Mouse (Mus musculus) urinary bladder, postnatal 4 days (tissue): ENCODE data around the gene Fndc5.

ENCODE experiments used
- DNase-seq, 2 experiments: peaks; one replicate each; pipeline ENCODE4 v3.0.0; 2021 to 2022; ENCODE audit warnings: low spot score in 2 of 2

Fndc5 gene

GRCm38 (mm10) chr4:129124652-129125146, 12.1 kb upstream of the Fndc5 start:
- no peak for DNase-seq

GRCm38 (mm10) chr4:129125736-129126451, 10.9 kb upstream of the Fndc5 start:
- no peak for DNase-seq

DNA sequence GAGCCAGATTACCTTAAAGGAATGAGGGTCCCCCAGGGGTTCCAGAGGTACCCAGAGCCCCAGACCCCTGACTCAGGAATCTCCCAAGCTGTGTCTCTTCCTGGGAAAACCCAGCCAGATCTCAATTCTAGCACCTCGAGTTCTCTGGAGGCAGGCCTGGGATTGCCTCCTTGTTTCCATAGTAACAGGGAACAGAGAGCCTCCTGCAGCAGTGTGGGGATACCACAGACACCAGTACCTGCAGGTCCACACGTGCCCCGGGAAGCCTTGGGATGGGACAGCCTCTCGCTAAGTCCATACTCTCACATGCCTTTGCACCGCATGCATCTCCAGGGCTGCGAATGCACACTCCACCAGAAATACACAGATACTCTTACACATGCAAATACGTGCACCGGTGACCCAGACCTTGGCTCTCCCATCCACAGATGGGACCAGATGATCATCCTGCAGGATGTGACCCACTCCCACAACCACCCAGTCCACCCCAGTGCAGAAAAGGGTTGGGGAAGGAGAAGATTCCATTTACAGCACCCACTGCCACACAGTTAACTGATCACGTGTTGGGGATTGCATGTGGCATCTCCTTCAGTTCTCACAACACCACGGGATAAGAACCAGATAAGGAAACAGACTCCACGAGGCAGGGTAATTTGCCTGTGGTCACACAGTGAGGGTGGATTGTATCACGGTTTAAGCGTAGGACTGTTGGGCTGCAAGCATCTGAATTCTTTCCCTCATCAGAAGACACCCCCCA, 8.0 kb upstream of the Fndc5 start:
- no peak for DNase-seq

GRCm38 (mm10) chr4:129129387-129129786, 7.4 kb upstream of the Fndc5 start:
- no peak for DNase-seq

- no peak for DNase-seq
Observed at GRCm38 (mm10) chr4:129130149-129130548, 6.7 kb upstream of the Fndc5 start.

DNA sequence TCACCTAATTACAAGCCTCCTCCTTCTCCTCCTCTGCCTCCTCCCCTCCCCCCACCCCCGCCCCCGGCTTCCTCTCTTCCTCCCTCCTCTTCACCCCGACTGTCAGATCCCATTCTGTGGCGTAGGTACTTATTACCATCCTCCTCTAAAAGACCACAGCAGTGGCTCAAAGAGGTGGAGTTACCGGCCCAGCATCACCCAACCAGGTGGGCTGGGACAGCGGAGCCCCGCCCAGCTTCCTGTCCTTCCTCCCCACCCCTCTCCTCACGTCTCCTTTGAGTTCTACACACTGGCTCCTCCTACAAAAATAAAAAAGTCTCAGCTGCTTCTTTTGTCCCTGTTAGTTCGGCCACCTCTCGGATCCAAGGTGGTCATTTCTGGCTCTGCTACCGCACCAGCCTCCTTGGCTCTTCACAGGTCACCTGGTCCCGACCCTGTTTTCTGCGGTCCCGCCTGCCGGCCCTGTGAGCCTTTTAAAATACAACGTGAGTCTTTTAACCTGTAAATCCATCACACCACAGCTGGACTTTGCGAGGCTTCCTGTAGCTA, 6.0 kb upstream of the Fndc5 start:
- DNase-seq = no peak

DNA sequence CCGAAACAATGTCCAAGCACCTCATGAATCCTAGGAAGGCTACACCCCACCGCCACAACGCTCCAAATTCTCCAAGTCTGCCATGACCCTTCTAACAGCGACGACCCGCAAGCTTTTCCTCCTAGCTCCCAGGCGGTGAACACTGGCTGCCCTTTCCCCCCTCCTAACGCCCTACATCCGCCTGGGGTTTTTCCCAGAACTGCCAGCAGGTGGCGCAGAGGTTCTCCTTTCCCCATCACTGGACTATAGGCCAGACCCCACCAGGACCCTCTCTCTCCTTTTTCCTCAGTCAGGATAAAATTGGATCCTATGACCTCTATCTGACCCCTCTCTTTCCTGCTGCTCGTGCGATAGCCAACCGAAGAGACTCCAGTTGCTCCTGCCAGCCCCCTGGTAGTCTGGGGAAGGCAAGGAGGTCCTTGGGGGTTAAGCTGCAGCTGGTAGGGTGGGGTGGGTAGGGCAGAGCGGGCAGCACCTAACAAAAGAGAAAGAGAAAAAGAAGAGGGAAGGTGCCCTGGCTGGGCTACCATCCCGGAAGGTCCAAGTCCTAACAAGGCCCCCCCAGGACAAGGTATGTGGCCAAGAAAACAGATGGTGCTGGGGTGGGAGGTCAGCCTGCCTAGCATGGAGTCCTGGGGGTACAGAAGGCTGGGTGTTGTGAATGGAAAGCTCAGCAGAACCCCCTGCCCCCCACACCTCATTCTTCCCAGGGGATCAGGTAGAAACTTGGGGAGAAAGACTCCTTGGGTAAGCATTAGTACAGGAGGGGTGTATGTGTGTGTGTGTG, 1.8 kb upstream of the Fndc5 start:
- peak in 1 of 2 experiments; percentile 84 for DNase-seq

GRCm38 (mm10) chr4:129135637-129136036, 1.2 kb upstream of the Fndc5 start:
- DNase-seq = no peak

GRCm38 (mm10) chr4:129136189-129136578, 615 bp upstream of the Fndc5 start:
- no peak for DNase-seq

- DNase-seq = no peak
Observed at GRCm38 (mm10) chr4:129137392-129138321, 858 bp downstream of the Fndc5 start.

DNA sequence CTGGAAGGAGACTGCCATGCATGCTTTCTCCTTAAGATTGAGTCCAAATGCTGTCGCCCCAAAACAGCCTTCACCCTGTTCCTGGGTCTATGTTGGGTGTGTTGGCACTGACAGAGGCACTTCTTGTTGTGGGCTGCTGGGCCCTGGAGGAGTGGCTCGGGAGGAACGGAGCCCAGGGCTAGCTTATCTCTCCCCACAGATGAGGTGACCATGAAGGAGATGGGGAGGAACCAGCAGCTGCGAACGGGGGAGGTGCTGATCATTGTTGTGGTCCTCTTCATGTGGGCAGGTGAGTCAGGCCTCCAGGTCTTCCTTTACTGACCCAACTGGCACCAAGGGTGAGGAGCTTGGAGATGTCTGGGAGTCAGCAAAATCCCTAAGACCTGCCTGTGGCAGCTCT, 2.8 kb downstream of the Fndc5 start:
- DNase-seq = no peak

DNA sequence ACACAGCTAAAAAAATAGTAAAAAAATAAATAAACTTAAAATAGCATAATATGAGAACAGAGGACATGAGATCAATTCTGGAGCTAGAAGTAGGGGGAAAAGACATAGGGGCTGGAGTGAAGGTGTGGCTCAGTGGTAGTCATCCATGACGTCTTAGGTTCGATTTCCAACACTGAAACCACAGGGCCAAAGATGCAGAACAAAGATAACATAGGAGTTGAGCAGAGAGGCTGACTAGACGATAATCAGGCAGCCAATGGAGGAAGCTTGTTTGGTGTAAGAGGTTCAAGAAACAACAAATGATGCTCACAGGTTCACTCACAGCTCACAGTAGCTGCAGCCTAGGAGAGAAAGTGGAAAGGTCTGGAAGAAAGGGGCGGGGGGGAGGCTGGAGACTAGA, 4.0 kb downstream of the Fndc5 start:
- DNase-seq = no peak

DNA sequence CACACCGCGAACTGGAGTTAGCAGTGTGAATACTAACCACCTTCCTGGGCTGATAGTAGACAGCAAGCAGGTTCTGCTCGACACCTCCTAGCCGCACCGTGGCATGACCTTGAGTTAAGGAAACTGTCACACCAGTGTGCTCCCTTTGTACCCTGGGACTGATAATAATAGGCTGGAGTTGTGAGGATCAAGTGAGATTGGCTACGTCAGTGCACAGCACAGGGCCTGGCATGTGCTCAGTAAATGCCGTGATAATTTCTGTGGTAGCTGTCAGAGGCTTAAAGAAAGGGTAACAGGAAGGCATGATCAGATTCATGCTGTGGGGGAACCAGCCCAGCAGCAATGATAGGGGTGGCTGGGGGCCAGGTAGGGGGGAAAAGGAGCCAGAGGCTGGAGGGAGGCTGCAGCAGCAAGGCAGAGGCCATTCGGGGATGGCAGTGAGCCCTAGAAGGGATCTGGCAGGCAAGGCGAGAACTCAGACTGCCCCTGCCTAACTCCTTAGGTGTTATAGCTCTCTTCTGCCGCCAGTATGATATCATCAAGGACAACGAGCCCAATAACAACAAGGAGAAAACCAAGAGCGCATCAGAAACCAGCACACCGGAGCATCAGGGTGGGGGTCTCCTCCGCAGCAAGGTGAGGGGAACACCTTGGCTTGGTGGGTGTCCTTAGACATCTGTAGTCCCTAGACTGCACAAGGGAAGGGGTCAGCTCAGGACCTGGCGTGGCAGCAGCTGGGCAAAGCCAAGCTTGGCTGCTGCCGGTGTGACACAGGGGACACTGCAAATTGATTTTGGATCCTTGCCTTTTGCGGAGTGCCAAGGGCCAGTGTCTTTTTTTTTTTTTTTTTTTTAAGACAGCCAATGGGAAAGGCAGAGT, 5.0 kb downstream of the Fndc5 start:
- no peak for DNase-seq

- DNase-seq = no peak
Observed at GRCm38 (mm10) chr4:129142439-129143045, 5.7 kb downstream of the Fndc5 start.

DNA sequence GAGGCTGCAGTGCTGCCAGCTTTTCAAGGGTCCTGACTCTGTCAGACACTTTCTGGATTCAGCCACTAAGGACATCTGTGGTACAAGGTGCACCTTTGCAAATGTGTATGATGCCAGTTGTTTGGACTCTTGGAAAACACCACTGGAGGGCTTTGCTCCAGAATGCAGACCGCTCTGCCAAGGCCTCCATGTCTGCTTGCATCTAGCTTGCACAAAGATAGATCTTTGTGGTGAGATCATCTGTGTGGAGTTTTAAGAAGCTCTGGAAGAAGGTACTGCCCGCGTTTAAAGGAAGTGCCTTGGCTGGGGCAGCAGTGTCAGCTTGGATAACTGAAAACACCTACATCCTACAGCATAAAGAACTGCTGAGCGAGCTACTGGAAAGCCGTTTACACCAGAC, 6.7 kb downstream of the Fndc5 start:
- no peak for DNase-seq

GRCm38 (mm10) chr4:129144401-129145367, 7.9 kb downstream of the Fndc5 start:
- no peak for DNase-seq

DNA sequence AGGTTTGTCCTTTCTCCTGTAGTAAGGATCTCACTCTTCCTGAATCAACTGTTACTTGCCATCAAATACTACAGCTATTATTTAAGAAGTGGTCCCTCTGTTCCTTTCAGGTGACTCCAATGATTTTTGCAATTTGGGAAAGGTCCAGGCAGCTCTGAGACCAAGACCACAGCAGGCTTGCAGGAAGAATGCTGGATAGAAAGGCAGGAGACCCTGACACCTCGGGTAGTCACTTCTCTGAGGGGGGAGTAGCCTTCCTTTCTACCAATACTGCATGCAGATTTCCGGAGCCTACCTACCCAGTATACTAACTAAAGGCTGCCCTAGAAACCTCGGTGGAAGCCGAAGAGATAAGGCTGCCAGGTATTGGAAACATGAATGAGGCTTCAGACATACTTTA, 8.6 kb downstream of the Fndc5 start:
- no peak for DNase-seq

DNA sequence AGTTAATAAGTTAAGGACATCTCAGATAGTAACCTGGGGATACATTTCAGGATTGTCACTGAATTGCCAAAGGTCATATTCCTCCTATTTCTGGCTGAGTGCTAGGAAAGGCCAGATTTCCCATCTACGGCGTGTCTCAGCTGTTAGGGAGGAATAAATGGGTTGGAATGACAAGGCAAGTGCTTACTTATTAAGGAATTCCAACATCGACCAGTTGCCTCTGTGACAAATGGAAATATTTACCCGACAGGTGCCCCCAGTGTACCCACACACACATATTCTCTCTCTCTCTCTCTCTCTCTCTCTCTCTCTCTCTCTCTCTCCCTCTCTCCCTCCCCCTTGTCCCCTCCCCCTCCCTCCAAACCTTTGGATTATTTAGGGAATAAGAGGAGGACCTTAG, 9.1 kb downstream of the Fndc5 start:
- no peak for DNase-seq
